Mouse (Mus musculus) spleen, embryonic (tissue): ENCODE results near the gene Lsg1.

Experiments
- CTCF ChIA-PET: fragments of 350-600 bp; sonication (Branson Sonifier 250); formaldehyde crosslinking; loops from one replicate; lab custom pipeline; 2022; lab: Charles Lee

Gene Lsg1

GRCm38 (mm10) chr16:30522253-30522940, 65.0 kb downstream of the Lsg1 start:
- CTCF ChIA-PET: interaction anchor here (0.6 kb wide), 1 partner anchor 559 kb away, joined by 3 read pairs; the partner anchor contains the start of gene Xxylt1

GRCm38 (mm10) chr16:30521147-30521546, 66.2 kb downstream of the Lsg1 start:
- CTCF ChIA-PET: interaction anchor here (0.6 to 1.3 kb wide), 3 partner anchors 47 to 167 kb away, joined by 5 to 21 read pairs (median 7); no protein-coding TSS in a partner anchor

- CTCF ChIA-PET: interaction anchor here (0.7 to 1.3 kb wide), 2 partner anchors 138 to 144 kb away, joined by 3 to 7 read pairs; no protein-coding TSS in a partner anchor
Observed at GRCm38 (mm10) chr16:30520361-30520823, 67.0 kb downstream of the Lsg1 start.

GRCm38 (mm10) chr16:30518635-30519034, 68.8 kb downstream of the Lsg1 start:
- CTCF ChIA-PET: interaction anchor here (0.5 kb wide), 1 partner anchor 621 kb away, joined by 3 read pairs; no protein-coding TSS in a partner anchor

GRCm38 (mm10) chr16:30517666-30518283, 69.6 kb downstream of the Lsg1 start:
- CTCF ChIA-PET: no interaction called here

GRCm38 (mm10) chr16:30516993-30517392, 70.4 kb downstream of the Lsg1 start:
- CTCF ChIA-PET: no interaction called here

GRCm38 (mm10) chr16:30515418-30515817, 72.0 kb downstream of the Lsg1 start:
- CTCF ChIA-PET: interaction anchor here (0.9 kb wide), 1 partner anchor 11 kb away, joined by 3 read pairs; no protein-coding TSS in a partner anchor

GRCm38 (mm10) chr16:30513050-30514024, 74.1 kb downstream of the Lsg1 start:
- CTCF ChIA-PET: no interaction called here

- CTCF ChIA-PET: interaction anchor here (1.5 kb wide), 1 partner anchor 137 kb away, joined by 4 read pairs; no protein-coding TSS in a partner anchor
Observed at GRCm38 (mm10) chr16:30512375-30513049, 74.9 kb downstream of the Lsg1 start.

GRCm38 (mm10) chr16:30511563-30512340, 75.6 kb downstream of the Lsg1 start:
- CTCF ChIA-PET: interaction anchor here (1.5 kb wide), 1 partner anchor 136 kb away, joined by 4 read pairs; no protein-coding TSS in a partner anchor

GRCm38 (mm10) chr16:30510504-30511451, 76.6 kb downstream of the Lsg1 start:
- CTCF ChIA-PET: interaction anchor here (0.9 to 1.5 kb wide), 3 partner anchors 135 to 141 kb away, joined by 3 to 4 read pairs (median 4); no protein-coding TSS in a partner anchor
